Mouse (Mus musculus) forebrain, postnatal 0 days (tissue): Measurements from ENCODE around the gene Cmip. TPM values are rescaled to one million over a fixed set of nuclear protein-coding genes. Genes with fewer than 3 reads are reported as not detected.

Experiments
- ATAC-seq: fragments of 200-750 bp; cut with Nextera tagmentation; 2 replicates; pipeline ENCODE4 v1.8.0; 2017; ENCODE audit warnings: mild to moderate bottlenecking, moderate library complexity
- DNase-seq: peaks from one replicate; pipeline ENCODE4 v3.0.0-alpha.2; 2015
- H3K27ac ChIP-seq: fragments of 300-500 bp; sonication (generic); 2 replicates; pipeline ENCODE4 v1.5.1; 2014; ENCODE audit warnings: low read depth, mild to moderate bottlenecking, antibody characterized with exemption, low read length, moderate library complexity, mixed read lengths
- H3K27me3 ChIP-seq: fragments of 300-500 bp; sonication (generic); 2 replicates; pipeline ENCODE4 v1.6.1; 2014; ENCODE audit warnings: mild to moderate bottlenecking, low read length, mixed read lengths; ENCODE audit not compliant: insufficient read depth
- H3K36me3 ChIP-seq: fragments of 300-500 bp; sonication (generic); 2 replicates; pipeline ENCODE4 v1.6.1; 2014; ENCODE audit warnings: mild to moderate bottlenecking, moderate library complexity; ENCODE audit not compliant: insufficient read depth
- H3K4me1 ChIP-seq: fragments of 300-500 bp; sonication (generic); 2 replicates; pipeline ENCODE4 v1.6.1; 2014; ENCODE audit warnings: antibody characterized with exemption; ENCODE audit not compliant: insufficient read depth
- H3K4me2 ChIP-seq: fragments of 300-500 bp; sonication (generic); 2 replicates; pipeline ENCODE4 v1.6.1; 2014; ENCODE audit warnings: low read depth, mild to moderate bottlenecking, moderate library complexity
- H3K4me3 ChIP-seq: fragments of 300-500 bp; sonication (generic); 2 replicates; pipeline ENCODE4 v1.5.1; 2014; ENCODE audit warnings: low read depth, low read length, mixed read lengths
- H3K9ac ChIP-seq: fragments of 300-500 bp; sonication (generic); 2 replicates; pipeline ENCODE4 v1.6.1; 2014; ENCODE audit warnings: mild to moderate bottlenecking
- H3K9me3 ChIP-seq: fragments of 300-500 bp; sonication (generic); 2 replicates; pipeline ENCODE4 v1.6.1; 2016; ENCODE audit warnings: low read length
- CTCF ChIP-seq: sonication (generic); IDR thresholded peaks from 2 replicates; pipeline ENCODE4 v1.5.1; 2016; ENCODE audit warnings: antibody characterized with exemption, control low read depth, low read depth
- WGBS: fragments of 180-500 bp; shearing (Covaris S2); extraction: QIAGEN DNeasy Blood & Tissue Kit; methylation state at CpG from one replicate; pipeline ENCODE4 v1.1.7; 2014; 5-methylcytosine and 5-hydroxymethylcytosine counted together
- polyA plus RNA-seq: library from polyadenylated mRNA; unstranded; fragments of >200 nt; fragmentation: Nextera tagmentation; extraction: Ambion mirVana; gene quantifications from 2 replicates; pipeline ENCODE4 v1.2.1, GENCODE M21; 2015
- total RNA-seq: library from RNA; depleted of rRNA; stranded (reverse); fragments of >200 nt; gene quantifications from 2 replicates; pipeline ENCODE4 v1.2.3, GENCODE M21; 2014

Cmip gene
- total and polyA plus RNA-seq, 2 experiments from 2014 or later: 192 to 204 TPM

GRCm38 (mm10) chr8:117430624-117431023 lies 173.8 kb downstream of the Cmip start:
- no peak for TF ChIP-seq CTCF
- H3K27me3 ChIP-seq: no peaks in the 10 kb centered on the region
- no peak for DNase-seq
- no peak overlapping the region for H3K27ac ChIP-seq
- H3K9ac ChIP-seq: no peak overlapping the region
- H3K4me1 ChIP-seq: no peaks in the 10 kb centered on the region
- 91% methylated on average over 4 of the region's 4 CpGs for WGBS
- no peak for ATAC-seq
- peaks cover 67% of the 10 kb centered on the region for H3K36me3 ChIP-seq
- H3K9me3 ChIP-seq: no peaks in the 10 kb centered on the region
- H3K4me3 ChIP-seq: no peak overlapping the region
- H3K4me2 ChIP-seq: no peak overlapping the region

- ATAC-seq: no peak
- Histone ChIP-seq H3K4me2 (no peak overlapping the region), H3K9ac (no peak overlapping the region), H3K4me3 (no peak overlapping the region), H3K4me1 (no peaks in the 10 kb centered on the region), H3K27ac (no peak overlapping the region), H3K36me3 (peaks cover 74% of the 10 kb centered on the region), H3K27me3 (no peaks in the 10 kb centered on the region), H3K9me3 (no peaks in the 10 kb centered on the region)
- DNase-seq: no peak
- WGBS: 93% methylated on average over 3 of the region's 3 CpGs
- TF ChIP-seq CTCF: no peak
These were observed 174.7 kb downstream of the Cmip start for GRCm38 (mm10) chr8:117431554-117431953.

- no peak overlapping the region for H3K4me2 ChIP-seq
- H3K4me1 ChIP-seq: no peaks in the 10 kb centered on the region
- no peak overlapping the region for H3K9ac ChIP-seq
- no peaks in the 10 kb centered on the region for H3K27me3 ChIP-seq
- ATAC-seq: no peak
- 88% methylated on average over 8 of the region's 8 CpGs for WGBS
- no peak for TF ChIP-seq CTCF
- DNase-seq: no peak
- no peak overlapping the region for H3K4me3 ChIP-seq
- no peaks in the 10 kb centered on the region for H3K9me3 ChIP-seq
- peaks cover 77% of the 10 kb centered on the region for H3K36me3 ChIP-seq
- no peak overlapping the region for H3K27ac ChIP-seq
These were observed 175.2 kb downstream of the Cmip start for GRCm38 (mm10) chr8:117432111-117432510.

GRCm38 (mm10) chr8:117433968-117434367 lies 177.1 kb downstream of the Cmip start:
- WGBS: 88% methylated on average over 10 of the region's 10 CpGs
- no peak for TF ChIP-seq CTCF
- Histone ChIP-seq H3K4me1 (no peaks in the 10 kb centered on the region), H3K4me3 (no peak overlapping the region), H3K4me2 (no peak overlapping the region), H3K9me3 (no peaks in the 10 kb centered on the region), H3K9ac (no peak overlapping the region), H3K27me3 (no peaks in the 10 kb centered on the region), H3K36me3 (peaks cover 75% of the 10 kb centered on the region), H3K27ac (no peak overlapping the region)
- no peak for DNase-seq
- no peak for ATAC-seq

- H3K27me3 ChIP-seq: no peaks in the 10 kb centered on the region
- H3K27ac ChIP-seq: no peak overlapping the region
- H3K4me1 ChIP-seq: no peaks in the 10 kb centered on the region
- H3K9ac ChIP-seq: no peak overlapping the region
- no peak for DNase-seq
- no peak for ATAC-seq
- H3K4me2 ChIP-seq: no peak overlapping the region
- 97% methylated on average over 15 of the region's 15 CpGs for WGBS
- peaks cover 54% of the 10 kb centered on the region for H3K36me3 ChIP-seq
- no peak for TF ChIP-seq CTCF
- no peak overlapping the region for H3K4me3 ChIP-seq
- H3K9me3 ChIP-seq: no peaks in the 10 kb centered on the region
These were observed 179.9 kb downstream of the Cmip start for GRCm38 (mm10) chr8:117436786-117437185.

- no peak overlapping the region for H3K9ac ChIP-seq
- DNase-seq (peak; percentile 46), ATAC-seq (peak; percentile 50)
- H3K27ac ChIP-seq: no peak overlapping the region
- H3K4me2 ChIP-seq: no peak overlapping the region
- H3K36me3 ChIP-seq: peaks cover 54% of the 10 kb centered on the region
- H3K4me3 ChIP-seq: no peak overlapping the region
- TF ChIP-seq CTCF: no peak
- H3K4me1 ChIP-seq: no peaks in the 10 kb centered on the region
- H3K27me3 ChIP-seq: no peaks in the 10 kb centered on the region
- WGBS: 72% methylated on average over 5 of the region's 5 CpGs
- H3K9me3 ChIP-seq: no peaks in the 10 kb centered on the region
These were observed 180.8 kb downstream of the Cmip start for GRCm38 (mm10) chr8:117437616-117438015.

GRCm38 (mm10) chr8:117440317-117440716 lies 183.5 kb downstream of the Cmip start:
- no peak for TF ChIP-seq CTCF
- no peak for ATAC-seq
- no peak for DNase-seq
- no peak overlapping the region for H3K27ac ChIP-seq
- WGBS: 92% methylated on average over 14 of the region's 14 CpGs
- no peak overlapping the region for H3K9ac ChIP-seq
- H3K4me3 ChIP-seq: no peak overlapping the region
- H3K9me3 ChIP-seq: no peaks in the 10 kb centered on the region
- no peaks in the 10 kb centered on the region for H3K27me3 ChIP-seq
- H3K4me2 ChIP-seq: no peak overlapping the region
- peaks cover 35% of the 10 kb centered on the region for H3K36me3 ChIP-seq
- H3K4me1 ChIP-seq: no peaks in the 10 kb centered on the region

DNA sequence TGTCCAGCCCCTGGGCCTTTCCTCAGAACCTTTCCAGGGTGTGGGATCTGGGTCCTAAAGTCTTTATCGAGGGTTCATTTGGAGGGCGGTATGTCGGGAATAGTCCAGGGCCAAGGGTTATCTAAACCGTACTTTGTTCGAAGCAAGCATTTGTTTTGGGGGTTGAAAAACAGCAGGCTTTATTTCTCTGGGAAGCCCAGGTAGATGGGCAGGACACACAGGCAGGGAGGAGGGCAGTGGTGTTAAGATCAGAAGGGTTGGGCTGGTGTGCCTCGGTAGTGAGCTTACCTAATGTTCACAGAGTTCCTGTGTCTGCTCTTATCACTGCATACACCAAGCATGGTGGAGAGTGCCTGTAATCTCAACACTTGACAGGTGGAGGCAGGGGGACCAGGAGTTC lies 183.9 kb downstream of the Cmip start:
- no peak for TF ChIP-seq CTCF
- Histone ChIP-seq H3K4me2 (no peak overlapping the region), H3K4me3 (no peak overlapping the region), H3K36me3 (peaks cover 36% of the 10 kb centered on the region), H3K9me3 (no peaks in the 10 kb centered on the region), H3K4me1 (no peaks in the 10 kb centered on the region), H3K27me3 (no peaks in the 10 kb centered on the region), H3K27ac (no peak overlapping the region), H3K9ac (no peak overlapping the region)
- DNase-seq (no peak), ATAC-seq (no peak)
- 93% methylated on average over 6 of the region's 6 CpGs for WGBS
